8 mouse cellular contexts compared by ENCODE assay signal in the genomic region with DNA sequence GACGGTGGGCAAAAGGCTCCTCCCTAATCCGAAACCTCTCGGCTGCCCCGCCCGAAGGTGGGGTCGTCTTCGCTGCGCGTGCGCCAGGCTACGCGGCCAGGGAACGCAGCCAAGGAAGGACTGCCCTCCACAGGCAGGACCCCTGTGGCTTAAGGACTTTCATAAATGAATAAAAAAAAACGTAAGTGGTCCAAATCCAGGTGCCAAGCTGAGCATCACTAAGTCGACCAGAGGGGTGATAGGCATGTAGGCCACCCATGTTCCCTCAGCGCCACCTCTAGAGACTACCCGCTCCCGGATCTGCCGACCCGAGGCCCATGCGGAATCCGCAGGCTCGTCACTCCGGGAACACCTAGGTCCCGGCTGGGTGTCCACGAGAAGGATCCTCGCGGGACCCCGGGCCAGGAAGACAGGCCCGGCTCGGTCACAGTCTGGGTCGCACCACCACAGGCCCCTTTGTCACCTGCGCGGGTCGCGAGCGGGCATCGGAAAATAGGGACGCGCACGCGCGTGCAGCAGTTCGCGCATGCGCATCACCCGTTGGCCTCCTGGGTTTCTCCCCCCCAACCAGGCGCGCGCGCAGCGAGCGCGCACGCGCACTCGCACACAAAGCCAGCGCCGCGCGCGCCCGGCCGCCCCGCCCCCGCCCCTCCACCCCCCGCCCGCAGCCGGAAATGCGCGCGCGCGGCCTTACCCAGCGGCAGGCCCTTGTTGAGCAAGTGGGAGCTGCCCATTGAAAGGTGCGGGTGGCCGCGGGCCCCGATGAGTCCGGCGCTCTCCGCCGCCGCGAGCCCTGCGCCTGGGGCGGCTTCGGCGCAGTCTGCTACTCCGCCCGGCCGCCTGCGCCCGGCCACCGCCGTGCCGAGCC. TPM values are rescaled to one million over a fixed set of nuclear protein-coding genes. Genes with fewer than 3 reads are reported as not detected.
A peak's percentile ranks its signal among the peaks of the same experiment; 100 is the strongest.
DNase-seq lines count a peak whose midpoint lies in the region; ATAC-seq and TF ChIP-seq lines count a peak whose summit lies in the region.

No protein-coding gene starts in this region.

- peak overlapping the region; percentile 92 for H3K4me3 ChIP-seq in cortical plate, adult 2 months (ENCODE audit: insufficient read depth, low read length)

- peaks cover 9% of the 10 kb centered on the region for H3K4me1 ChIP-seq in cortical plate, adult 2 months (ENCODE audit: control insufficient read depth, insufficient read depth, low read length)

- H3K27ac ChIP-seq in cortical plate, adult 2 months (ENCODE audit: insufficient read depth, low read length): peak overlapping the region; percentile 98

- peak; percentile 81 for TF ChIP-seq POLR2A in cortical plate, adult 2 months (IDR thresholded peaks at IDR 0.05; ENCODE audit: extremely low read depth, insufficient read depth, low read length)

- DNase-seq in gastrocnemius, postnatal 10 days: peak; percentile 91
- peak; percentile 95 for DNase-seq in induced T-regulatory cell, adult 2 months (ENCODE audit: low read depth)
- peak; percentile 75 to 91 for DNase-seq in left cerebral cortex, adult 9 months (ENCODE audit: low spot score in 2 of 2)
- peak; percentile 91 for DNase-seq in right cerebral cortex, postnatal 14 days
- DNase-seq in urinary bladder, postnatal 36 days (ENCODE audit: low spot score in 2 of 2): peak; percentile 86 to 88

- TF ChIP-seq CTCF in cortical plate, adult 2 months (IDR thresholded peaks at IDR 0.05; ENCODE audit: extremely low read depth, insufficient read depth, low read length): no peak

- ATAC-seq in activated CD4-positive, CD25-positive, alpha-beta regulatory T cell, adult 4 months: peak; percentile 38
- ATAC-seq in megakaryocyte progenitor cell, adult 5-6 weeks (replicated peaks; ENCODE audit: poor library complexity): peak; percentile 52

RNA-seq across cellular contexts. Expression of a gene that starts 0.5 kb away (rescaled TPM):
- polyA plus RNA-seq in activated CD4-positive, CD25-positive, alpha-beta regulatory T cell, adult 4 months (2017; shearing (Covaris generic)): 10 to 100 TPM; 21.3 to 27.1 TPM
- 250 and 269 TPM in 2 replicates for polyA plus RNA-seq in cortical plate, adult 2 months (2012; rRNA removed)
- 100 to 1,000 TPM; 206 to 216 TPM for total RNA-seq in gastrocnemius, postnatal 10 days (2021)
- total RNA-seq in megakaryocyte progenitor cell, adult 5-6 weeks (2015): 108 and 115 TPM in 2 replicates
- 139 and 141 TPM in 2 replicates for total RNA-seq in megakaryocyte progenitor cell, adult 5-6 weeks (2017)

RNA-seq across cellular contexts. Expression of a gene that starts 56.1 kb away (rescaled TPM):
- polyA plus RNA-seq in activated CD4-positive, CD25-positive, alpha-beta regulatory T cell, adult 4 months (2017; shearing (Covaris generic)): not detected
- polyA plus RNA-seq in cortical plate, adult 2 months (2012; rRNA removed): 0.09 and 0.15 TPM in 2 replicates
- 10 to 100 TPM; 10.7 to 19.1 TPM for total RNA-seq in gastrocnemius, postnatal 10 days (2021)
- total RNA-seq in megakaryocyte progenitor cell, adult 5-6 weeks (2015): 1.1 and 3.4 TPM in 2 replicates
- total RNA-seq in megakaryocyte progenitor cell, adult 5-6 weeks (2017): 1.2 and 2.1 TPM in 2 replicates

Comparison
In these comparisons a context has a peak if more than half of its experiments do, and no peak if none do; other contexts are left out.
1. Peak in every context shown above with its lines: DNase-seq, ATAC-seq, H3K4me3 ChIP-seq and H3K27ac ChIP-seq.